Mouse (Mus musculus) urinary bladder, postnatal 25 days (tissue): ENCODE measurements around the gene Ogfr.

Experiments
- DNase-seq: peaks from one replicate; pipeline ENCODE4 v3.0.0; 2022; ENCODE audit warnings: low spot score

Ogfr gene

DNA sequence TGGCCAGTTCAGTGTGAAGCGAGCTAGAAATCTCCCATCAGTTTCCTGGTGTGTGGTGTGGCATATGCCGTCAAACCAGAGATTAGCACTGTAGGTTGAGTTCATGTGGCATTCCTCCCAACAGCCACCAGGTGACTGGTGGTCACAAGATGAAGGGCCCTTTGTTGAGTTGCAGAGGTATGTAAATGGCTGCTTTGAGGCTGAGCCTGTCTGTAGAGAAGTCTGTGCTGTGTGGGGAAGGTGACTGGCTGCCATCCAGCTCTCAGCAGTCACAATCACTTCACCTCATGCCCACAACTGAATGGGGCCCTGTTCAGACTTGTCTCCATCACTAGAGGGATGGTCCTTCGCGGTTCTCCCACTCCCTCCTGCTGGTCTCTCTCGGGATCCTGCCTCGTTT is 15.7 kb downstream of the Ogfr start:
- no peak for DNase-seq

DNA sequence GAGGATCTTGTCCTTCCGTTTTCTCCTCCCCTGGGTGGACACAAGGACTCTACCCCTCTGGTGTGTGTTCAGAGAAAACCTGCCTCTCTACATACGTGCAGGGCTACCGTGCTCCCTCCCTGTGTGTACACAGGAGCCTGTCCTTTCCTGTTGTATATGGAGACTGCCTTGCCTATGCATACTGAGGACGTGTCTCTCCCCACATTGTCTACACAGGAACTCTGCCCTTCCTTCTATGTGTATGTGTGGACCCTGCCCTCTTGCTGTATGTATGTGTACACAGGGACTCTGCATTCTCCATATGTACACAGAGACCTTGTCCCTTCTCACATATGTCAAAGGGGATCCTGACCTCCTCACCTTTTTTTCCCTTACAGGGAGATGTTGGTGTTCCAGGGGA is 21.2 kb downstream of the Ogfr start:
- DNase-seq = no peak

DNA sequence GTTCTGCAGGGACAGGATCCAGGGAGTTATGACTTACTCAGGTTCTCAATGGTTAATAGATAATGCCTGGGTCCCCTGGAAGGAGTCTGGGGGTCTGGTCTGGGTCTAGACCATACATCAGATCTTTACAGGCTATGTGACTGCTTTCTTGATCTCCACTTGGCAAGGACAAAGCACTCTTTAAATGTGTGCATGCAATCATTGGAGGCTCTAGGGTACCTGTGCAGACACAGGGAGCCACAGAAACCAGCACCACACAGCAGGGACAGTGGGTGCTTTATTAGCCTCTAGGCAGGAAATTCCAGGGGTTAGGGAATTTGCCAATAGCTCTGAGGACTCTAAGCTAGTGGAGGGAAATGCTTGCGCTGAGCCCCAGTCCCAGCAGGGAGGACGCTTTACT is 22.8 kb downstream of the Ogfr start:
- no peak for DNase-seq

DNA sequence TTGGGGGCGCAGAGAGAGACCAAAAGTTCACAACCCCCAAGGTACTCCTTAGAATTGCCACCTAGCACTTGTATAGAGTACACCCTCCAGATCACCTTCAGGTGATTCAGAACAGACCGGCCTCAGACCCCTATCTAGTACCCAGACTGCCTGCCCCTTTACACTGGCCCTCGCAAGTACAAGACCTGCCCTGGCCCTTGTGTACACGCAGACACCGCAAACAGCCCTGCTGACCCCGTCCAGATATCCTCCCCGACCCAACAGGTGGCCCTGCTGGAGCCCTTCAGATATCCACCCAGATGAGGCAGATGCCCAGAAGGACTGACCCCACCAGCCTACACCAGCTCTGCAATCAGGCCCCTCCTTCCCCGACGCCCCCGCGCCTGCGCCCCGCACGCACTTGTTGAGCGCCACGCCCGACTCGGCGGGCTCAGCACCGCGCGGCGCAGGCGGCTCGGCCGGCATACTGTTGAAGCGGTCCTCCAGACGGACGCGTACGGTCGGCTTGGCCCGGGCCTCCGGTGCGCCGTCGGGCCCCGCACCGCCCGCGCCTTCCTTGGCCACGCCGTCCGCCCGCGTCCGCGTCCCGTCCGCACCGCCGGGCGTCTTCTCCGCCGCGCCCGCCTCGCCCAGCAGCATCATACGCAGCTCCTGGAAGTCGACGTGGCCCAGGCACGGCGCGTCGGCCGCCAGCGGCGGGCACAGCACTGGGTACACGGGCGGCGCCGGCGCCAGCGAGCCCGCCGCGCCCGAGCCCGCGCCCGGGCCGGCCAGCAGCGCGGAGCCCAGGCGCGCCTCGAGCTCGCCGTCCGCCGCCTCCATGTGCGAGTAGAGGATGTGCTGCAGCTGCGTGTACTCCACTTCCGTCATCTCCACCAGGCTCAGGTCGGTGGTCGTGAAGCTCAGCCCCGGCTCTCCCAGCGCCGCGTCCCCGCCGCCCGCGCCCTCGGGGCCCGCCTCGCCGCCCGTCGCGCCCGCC is 52.8 kb downstream of the Ogfr start:
- DNase-seq = no peak

DNA sequence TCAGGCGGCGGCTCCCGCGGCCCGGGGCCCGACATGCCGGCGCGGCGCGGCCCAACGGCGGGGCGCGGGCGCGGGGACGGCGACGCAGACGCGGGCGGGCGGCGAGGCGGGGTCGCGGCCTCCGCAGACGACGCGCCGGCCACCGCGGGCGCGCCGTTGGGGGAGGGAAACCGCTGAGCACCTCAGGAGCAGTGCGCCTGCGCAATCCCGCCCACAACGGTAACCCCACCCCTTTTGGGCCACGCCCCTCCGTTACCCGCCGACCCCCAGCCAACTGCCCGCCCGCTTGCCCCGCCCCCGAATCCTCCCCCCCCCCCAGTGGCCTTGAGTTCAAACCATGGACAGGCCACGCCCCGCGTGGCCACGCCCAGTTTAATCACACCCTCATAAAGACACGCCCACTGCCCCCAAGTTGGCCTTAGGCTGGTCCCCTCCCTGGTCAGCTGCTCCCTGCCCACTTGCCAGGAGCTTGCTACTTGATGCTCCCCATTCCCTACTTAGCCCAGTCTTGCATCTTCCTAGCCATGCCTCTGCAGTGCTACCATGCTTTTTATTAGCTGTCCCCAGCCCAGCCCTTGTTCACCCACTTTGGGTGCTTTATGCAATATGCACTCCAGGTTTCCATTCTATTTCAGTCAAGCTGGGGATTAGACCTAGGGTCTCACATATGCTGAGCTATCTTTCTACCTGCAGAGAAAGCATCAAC is 53.7 kb downstream of the Ogfr start, which contains the start of gene Tcfl5:
Gene Tcfl5, minus strand, starts transcription at position 154 of the 706 bp plus-strand sequence.
- no peak for DNase-seq

DNA sequence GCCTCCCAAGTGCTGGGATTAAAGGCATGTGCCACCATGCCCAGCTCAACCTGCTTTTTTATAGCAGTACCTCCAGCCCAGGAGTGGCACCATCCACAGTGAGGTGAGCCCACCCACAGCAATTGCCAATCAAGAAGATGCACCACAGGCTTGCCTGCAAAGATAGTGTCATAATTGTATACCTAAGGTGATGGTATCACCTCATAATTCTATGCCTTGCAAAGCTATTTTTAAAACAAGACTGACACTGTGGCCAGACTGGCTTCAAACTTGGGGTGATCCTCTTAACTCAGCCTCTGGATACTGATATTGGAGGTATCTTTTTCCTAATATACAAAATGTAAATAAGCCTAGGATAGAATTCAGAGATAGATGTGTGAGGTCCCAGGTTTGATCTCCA is 54.6 kb downstream of the Ogfr start:
- DNase-seq = no peak
